Mouse (Mus musculus): ENCODE measurements around the gene Trim54. TPM values are rescaled to one million over a fixed set of nuclear protein-coding genes. Genes with fewer than 3 reads are reported as not detected.
A peak's percentile ranks its signal among the peaks of the same experiment; 100 is the strongest.

The Trim54 gene
- total RNA-seq, 2 experiments from 2014 or later: 1.7 to 1.9 TPM

DNA sequence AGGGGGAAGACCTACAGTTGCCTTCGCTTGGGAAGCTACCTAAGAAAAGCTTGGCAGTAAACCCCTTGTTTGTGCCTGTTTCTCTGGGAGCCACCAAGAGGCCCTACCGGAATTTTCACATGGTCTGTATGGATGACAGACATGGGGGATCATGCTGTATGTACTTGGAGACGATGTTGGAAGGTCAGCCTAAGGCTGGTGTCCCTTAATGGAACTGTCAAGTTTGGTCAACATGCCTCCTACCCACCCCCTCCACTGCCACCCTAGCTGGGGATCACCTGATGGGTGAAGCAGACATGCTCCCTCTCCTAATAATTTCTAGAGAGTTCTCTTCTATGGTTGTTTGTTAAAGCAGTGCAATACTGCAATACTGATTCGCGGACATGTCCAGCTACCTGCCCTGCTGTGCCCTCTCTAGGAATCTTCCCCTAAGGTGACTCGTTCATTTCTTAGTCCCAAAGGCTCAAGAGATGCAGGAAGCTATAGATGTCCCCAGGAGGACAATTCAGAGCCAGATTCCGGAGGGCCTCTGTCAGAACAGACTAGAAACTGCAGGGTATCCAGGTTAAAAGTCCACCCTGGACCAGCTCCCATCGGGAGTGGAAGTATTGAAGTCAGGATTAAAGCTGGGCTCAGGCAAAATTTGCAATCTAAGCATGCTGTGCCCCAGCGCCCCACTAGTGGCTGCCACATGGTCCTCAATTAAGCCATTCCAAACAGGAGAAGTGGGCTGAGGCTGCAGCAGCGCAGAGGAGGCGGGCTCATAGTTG lies 20.6 kb upstream of the Trim54 start:
- no peak for DNase-seq (ENCODE audit: low spot score in 2 of 2)

DNA sequence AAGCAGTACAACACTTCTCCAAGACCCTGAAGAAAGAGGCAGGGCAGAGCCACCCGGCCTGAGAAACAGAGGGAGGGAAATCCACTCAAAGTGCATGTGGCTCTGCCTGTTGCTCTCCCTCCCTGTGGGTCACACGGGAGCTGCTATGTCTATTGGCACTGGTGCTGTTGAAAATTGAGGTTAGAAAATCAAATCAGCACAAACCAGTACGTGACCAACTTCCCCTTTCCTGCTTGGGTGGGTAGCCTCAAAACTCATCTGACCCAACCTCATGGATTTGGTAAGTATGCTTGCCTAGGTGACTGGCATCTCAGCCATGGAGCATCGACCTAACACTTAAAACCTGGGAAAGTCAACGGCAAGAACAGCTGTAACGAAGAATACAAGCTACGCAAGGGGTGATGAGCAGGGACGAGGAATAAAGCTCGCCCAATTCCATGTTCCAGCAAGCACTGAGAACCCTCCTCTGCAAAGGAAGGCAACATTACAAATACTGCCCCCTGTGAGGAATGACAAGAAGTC lies 10.6 kb upstream of the Trim54 start, which contains the start of gene Dnajc5g:
Gene Dnajc5g, plus strand, starts transcription at position 472 of the 522 bp plus-strand sequence.
- no peak for DNase-seq (ENCODE audit: low spot score in 2 of 2)

DNA sequence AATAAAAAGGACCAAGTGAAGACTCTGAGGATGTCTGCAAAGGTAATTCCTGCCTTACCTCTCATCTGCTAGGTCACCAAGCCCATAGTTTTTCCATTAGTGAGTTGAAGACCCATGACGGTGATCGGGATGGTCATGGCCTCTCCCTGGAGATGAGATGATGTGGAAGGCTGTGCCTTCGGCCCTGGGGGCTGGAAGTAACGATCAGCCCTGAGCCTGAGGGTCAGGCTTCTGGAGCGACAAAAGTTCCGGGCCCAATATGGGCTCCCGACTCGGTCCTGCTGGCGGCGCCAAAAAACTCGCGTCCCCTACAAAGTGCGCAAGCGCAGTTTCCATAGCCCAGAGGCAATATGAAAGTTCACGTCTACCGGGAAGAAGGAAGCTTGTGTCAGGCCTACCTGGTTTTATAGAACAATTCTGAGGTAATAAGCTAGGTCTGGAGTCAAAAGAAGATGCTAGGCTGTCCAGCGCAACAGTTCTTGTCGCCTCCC lies 8.5 kb upstream of the Trim54 start, which contains the start of gene Slc30a3:
Gene Slc30a3, minus strand, starts transcription at position 238 of the 491 bp plus-strand sequence.
- no peak for DNase-seq (ENCODE audit: low spot score in 2 of 2)

DNA sequence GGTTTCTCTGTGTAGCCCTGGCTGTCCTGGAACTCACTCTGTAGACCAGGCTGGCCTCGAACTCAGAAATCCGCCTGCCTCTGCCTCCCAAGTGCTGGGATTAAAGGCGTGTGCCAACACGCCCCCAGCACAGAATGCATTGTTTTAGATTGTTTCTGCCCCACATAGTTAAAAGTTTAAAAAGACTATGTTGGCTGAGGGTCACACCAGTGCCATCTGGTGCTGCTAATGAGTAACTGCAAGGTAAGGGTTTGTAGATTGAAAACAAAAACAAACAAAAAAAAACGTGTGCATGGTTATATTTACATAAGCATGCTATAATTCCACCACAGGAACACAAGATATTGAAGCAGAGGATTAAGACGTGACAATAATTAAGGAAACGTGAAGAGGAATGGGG lies 5.7 kb upstream of the Trim54 start:
- DNase-seq (ENCODE audit: low spot score in 2 of 2): no peak

DNA sequence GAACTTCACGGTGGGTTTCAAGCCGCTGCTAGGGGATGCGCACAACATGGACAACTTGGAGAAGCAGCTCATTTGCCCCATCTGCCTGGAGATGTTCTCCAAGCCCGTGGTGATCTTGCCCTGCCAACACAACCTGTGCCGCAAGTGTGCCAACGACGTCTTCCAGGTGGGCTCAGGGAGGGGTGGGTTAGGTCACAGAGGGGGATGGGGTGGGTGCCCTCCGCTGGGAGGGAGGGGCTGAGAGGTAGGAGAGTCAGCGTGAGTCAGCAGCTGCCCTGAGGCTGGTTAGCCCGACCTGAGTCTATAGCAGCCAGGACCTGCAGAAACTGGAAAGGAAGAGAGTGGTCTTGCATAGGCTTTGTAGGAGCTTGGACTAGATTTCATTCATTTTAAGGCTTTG lies 400 bp downstream of the Trim54 start:
- no peak for DNase-seq (ENCODE audit: low spot score in 2 of 2)

DNA sequence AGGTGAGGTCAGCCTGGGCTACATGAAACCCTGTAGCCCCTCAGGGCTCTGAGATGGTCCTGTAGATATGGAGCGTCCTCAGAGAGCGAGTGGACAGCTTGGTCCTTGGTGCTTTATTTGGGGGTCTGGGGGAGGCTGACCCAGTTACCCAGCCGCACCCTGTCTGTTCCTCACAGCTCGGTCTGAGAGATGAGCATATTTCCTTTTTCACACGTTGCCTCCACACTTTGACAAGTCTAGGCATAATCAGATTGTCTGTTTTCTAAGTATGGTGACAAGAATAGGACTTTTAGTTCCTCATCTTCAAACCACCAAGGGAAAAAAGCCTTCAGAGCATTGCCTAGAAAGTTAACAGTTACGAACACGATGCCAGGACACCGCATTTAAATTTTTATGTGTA lies 4.6 kb downstream of the Trim54 start:
- DNase-seq (ENCODE audit: low spot score in 2 of 2): peak; percentile 28 to 54

DNA sequence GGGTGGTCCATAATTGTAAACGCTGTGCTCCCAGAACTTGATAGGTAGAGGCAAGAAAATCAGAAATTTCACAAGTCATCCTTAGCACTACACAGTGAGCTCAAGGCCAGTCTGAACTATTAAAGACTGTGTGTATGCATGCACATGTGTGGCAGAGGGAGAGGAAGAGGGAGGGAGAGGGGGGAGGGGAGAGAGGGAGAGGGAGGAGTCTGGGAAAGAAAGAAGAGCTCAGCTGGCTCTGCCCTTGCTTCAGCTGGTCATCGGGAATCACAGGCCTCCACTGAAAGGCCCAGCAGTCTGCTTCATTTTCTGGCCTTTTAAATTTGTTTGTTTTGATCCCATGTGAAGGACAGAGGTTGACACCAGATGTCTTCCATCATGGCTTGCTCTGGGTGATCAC lies 7.0 kb downstream of the Trim54 start:
- DNase-seq (ENCODE audit: low spot score in 2 of 2): no peak

DNA sequence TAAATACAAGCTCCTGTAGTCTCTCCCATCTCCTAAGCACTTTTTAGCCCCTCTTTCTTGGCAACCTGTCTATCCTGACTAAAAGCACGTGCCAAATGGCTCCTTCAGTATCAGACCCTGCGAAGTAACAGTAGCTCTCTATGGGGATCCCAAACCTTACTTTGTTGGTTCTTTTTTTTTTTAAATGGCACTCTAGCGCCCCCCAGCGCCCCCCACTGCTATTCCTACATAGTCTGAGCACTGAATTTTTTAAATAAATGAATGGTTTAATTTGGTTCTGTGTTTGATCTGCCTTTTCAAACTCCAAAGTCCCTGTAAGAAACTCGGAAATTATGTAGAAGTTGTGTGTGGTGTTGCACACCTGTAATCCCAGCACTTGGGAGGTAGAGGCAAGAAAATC lies 9.5 kb downstream of the Trim54 start:
- peak in 1 of 2 experiments; percentile 14 for DNase-seq (ENCODE audit: low spot score in 2 of 2)

DNA sequence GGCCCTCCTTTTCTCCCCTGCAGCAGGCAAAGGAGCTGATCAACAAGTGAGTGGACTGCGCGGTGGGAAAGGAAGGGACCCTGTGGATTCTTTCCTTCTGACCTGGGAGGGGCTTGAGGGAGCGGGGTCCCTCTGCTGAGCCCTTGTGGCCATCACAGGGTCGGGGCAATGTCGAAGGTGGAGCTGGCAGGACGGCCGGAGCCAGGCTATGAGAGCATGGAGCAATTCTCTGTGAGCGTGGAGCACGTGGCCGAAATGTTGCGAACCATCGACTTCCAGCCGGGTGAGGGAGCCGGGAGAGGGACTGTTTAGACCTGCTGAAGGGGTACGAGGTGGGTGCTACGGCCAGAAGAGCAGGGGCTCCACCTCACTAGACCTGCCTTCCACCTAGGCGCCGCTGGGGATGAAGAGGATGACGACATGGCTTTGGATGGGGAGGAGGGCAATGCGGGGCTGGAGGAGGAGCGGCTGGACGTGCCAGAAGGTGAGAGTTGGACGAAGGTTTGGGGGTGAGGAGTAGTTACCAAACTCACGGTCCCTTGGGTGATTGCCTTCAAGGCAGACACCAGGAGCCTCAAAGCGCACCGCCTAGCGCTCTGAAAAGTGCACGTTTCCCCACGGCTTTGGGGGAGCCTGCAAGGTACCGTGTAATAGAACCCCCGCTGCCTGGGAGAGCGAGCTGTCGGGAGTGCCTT lies 20.4 kb downstream of the Trim54 start:
- no peak for DNase-seq (ENCODE audit: low spot score in 2 of 2)

DNA sequence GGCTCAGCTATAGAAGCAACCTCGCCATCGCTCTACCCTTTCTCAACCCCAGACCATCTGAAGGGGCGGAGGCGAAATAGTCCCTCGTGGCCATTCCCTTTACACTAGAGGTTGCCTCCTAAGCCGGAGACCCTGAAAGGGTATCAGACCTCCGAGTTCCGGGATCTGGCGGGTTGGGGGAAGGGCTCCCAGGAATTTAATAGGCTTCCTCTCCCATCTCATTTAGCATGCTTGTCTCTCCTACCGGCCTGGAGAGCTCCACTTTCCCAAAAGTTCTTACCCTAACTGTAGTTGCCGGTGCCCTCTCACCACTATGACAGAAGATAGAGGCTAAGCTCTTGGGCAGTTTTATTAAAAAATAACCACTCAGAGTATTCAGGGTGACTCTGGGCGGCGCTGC lies 21.1 kb downstream of the Trim54 start:
- DNase-seq (ENCODE audit: low spot score in 2 of 2): no peak

DNA sequence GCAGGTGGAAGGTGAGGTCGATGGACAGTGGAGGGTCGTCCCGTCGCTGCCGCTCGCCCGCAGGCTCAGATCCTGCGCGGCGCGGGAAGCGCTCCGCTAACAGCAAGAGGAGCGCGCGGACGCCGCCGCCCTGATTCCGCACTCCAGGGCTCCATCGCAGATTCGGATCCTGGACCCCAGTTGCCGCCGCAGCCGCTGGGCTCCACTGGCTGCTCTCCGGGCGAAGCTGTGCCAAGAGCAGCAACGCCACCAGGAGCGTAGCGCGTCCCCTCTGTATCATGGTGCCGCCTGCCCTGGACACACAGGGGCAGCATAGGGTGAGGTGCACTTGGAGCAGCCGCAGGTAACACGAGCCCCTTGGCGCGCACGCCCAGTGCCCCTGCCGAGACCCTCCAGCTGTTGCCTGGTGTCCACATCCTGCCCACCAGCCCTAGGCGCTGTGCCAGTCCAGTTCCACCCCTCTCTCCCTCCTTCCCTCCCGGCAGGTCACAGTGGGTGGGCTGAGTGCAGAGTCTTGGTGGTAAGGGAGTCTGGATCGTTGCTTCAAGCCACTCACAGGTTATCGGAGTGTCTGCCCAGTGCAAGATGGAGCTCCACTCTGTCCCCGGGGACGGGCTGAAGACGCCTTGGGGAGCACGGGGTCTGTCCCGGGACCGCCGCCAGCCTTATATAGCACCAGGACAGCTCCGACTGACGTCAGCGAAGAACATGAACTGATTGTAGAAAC lies 21.9 kb downstream of the Trim54 start, which contains the start of gene Ucn:
Gene Ucn, minus strand, starts transcription at position 589 of the 727 bp plus-strand sequence.
- DNase-seq (ENCODE audit: low spot score in 2 of 2): no peak

DNA sequence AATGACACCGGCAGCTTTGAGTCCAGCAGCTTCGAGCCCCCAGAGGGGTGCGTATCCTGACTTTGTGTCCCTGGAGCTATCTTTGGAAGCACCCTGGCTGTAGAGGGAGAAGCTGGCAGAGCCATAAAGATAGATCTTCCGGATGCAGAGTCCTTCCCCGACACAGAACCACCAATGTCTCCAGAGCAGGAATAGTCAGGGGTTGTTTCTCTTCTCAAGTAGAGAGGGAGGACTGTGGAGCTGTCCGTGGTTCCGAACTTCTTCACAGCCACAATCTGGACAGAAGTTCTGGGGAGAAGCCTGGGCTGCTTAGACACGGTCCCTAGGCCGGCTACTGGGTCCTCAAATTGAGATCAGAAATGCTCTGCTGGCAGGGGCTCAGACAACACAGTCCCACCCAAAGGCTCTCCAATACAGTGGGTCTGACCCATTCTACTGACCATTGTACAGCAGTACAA lies 22.5 kb downstream of the Trim54 start:
- no peak for DNase-seq (ENCODE audit: low spot score in 2 of 2)

DNA sequence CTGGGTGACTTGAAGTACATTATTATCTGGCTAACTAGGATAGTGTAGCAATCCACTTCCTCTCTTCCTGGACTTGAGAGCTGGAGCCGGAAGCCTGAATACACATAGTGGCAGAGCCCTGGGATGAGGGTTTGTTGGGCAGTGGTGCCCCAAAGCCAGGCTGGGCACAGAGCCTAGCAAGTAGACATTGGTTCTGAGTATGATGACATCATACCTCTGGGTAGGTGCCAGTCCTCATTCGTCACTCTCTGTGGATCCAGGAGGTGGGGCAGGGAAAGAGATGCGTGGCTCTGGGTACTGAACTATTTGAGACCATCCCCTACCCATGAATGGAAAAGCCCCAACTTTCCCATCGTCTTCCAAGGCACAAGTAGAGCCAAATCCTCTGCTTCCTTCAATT lies 33.3 kb downstream of the Trim54 start:
- DNase-seq (ENCODE audit: low spot score in 2 of 2): no peak

DNA sequence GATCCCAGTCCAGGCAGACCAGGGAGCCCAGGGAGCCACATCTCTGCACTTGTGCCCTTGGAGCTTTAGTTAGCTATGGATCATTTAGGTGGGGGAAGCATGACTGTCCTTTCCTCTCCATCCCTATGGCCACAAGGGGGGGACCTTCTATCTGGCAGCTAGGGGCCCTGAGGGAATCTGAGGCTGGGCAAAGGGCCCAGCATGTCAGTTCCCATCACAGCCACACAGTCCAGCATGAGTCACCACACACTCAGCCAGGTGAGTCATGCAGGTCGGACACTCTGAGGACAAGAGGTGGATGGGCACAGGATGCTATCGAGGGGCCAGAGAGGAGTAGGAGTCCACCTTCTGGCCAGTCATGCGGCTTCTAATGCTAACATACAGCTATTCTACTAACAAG lies 35.2 kb downstream of the Trim54 start:
- no peak for DNase-seq (ENCODE audit: low spot score in 2 of 2)

DNA sequence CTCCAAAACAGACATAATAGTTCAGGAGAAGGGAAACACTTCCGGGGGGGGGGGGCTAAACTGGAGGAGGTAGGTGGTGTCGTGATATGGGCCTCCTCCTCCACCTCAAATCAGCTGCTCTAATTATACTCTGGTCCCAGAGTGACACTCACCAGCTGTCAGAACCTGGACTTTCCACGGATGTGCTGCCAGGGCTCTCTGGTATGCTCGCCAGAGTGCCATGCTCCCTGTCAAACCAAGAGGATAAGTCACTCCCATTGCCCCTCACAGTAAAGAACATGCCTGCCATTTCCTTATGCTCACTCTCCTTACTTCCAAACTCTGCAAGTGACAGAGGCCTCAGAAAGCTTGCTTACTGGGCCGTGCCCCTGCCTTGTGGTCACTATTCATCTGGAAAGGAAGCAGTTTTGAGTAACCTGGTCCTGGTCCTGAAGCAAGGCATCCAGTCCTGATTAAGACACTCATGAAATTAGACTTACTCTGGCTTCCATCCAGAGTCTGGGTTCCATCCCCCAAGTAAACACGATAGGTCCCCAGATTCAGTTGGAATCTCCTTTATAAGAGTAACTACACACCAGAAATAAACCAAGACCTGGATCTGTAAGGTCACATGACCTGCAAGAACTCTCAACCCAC lies 37.1 kb downstream of the Trim54 start:
- no peak for DNase-seq (ENCODE audit: low spot score in 2 of 2)

DNA sequence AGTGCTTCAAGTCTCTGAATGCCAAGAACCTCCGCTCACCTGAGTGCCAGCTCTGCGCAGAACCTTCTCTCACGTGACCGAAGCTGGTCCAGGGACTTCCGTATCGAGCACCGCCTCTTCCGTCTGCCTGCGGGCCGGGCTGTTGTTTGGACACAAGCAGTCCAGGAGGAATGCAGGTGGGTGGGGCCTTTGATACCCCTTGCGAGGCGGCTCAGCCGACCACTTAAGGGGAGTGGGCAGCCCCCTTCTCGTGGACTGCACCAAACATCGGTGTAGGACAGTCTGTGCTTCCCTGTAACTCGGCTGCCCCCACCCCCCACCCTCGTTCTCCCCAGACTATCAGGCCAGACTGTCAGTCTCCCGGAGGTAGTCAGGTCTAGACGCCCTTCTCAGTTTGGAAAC lies 37.6 kb downstream of the Trim54 start, which contains the start of gene Mpv17:
Gene Mpv17, minus strand, starts transcription at position 100 of the 402 bp plus-strand sequence.
- peak; percentile 79 to 83 for DNase-seq (ENCODE audit: low spot score in 2 of 2)

DNA sequence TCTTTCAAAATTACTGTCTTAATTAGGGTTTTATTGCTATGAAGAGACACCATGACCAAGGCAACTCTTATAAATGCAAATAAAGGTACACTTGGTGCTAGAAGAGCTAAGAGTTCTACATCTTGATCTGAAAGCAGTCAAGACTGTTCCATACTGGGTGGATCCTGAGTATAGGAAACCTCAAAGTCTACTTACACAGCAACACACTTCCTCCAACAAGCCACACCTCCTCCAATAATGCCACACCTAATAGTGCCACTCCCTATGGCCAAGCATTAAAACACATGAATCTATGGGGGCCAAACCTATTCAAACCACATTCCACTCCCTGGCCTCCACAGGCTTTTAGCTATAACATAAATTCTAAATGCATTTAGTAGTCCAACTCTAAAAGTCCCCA lies 46.0 kb downstream of the Trim54 start:
- no peak for DNase-seq (ENCODE audit: low spot score in 2 of 2)

DNA sequence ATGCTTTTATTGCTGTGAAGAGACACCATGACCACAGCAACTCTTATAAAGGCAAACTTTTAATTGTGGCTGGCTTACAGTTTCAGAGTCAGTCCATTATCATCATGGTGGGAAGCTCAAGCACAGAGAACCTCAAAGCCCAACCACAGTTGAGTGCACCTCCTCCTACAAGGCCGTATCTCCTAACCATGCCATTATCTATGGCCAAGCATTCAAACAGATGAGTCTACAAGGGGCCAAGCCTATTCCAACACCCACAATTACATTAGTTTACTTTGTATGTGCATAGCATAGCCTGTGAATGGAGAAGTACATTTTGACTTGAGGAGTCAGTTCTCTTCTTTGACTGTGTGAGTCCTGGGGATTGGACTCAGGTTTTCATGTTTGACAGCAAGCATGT lies 48.4 kb downstream of the Trim54 start:
- no peak for DNase-seq (ENCODE audit: low spot score in 2 of 2)

DNA sequence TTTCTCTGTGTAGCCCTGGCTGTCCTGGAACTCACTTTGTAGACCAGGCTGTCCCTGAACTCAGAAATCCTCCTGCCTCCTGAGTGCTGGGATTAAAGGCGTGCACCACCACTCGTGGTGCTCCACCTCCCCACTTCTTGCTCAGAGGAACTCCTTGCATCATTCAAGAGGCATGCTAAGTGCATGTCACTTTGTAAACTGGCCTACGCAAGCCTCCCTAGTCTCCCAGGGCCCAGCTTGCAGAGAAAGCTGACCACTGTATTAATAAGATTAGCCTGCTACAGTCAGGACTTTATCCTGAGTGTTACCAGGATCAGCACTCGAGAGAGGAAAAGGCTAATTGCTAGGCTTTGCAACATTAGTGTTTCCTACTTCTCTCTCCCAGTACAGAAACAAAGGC lies 52.1 kb downstream of the Trim54 start:
- DNase-seq (ENCODE audit: low spot score in 2 of 2): no peak

DNA sequence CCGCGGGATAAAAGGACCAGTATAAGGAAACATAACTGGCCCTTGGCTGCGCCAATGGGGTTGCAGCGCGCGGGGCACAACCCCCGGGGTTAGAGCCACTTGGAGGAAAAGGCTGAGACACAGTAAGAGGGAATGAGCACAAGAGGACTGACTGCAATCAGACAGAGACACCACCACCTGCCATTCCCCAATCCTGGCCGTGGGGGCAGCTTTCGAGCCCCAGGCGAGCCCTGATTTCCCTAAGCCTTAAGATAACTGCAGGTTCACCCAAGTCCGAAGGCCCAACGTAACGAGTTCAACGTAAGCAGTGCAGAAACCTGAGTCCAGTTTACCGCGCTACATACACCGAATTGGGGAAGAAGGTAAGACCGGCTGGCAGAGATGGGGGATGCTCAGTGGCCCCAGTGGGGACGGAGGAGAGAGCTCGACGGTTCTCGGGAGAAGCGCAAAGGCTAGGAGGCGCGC lies 62.8 kb downstream of the Trim54 start:
- DNase-seq (ENCODE audit: low spot score in 2 of 2): peak in 1 of 2 experiments; percentile 21
